Mouse (Mus musculus): ENCODE measurements at regions not wholly inside any gene's neighbourhood (a gene's known extent, or its start where the extent isn't known, plus 50 kb on each side); places are given as distances from the start of the nearest gene placed in this dataset.

DNA sequence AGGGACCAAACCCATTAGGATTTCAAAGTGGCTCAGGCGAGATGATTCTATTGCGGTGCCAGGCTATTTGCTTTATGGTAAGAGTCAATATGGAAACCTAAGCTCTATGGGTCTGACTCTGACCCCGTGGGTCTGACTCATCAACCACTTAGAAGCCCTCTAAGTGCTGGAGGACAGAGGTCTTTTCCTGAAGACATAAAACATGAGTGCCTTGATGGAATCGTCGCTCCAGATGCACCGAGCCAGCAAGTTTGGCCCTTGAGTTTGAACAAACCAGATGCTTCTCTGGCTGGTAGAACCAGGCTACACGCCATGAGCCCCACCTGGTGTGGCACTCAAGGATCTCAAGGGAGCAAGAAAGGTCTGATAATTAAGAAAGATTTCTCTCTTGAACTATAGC, 184.1 kb downstream of the Plpp3 start:
- TF ChIP-seq CTCF (IDR thresholded peaks at IDR 0.05; ENCODE audit: low read depth) (no peak), EP300 (optimal IDR thresholded peaks at IDR 0.05) (no peak)

Data from stomach, postnatal 0 days (tissue).